Comparison of ENCODE assay signal across 30 mouse cellular contexts in genomic region chr5:7779827-7780226, GRCm38 (mm10).
"Had no signal": no experiment of that assay in that cellular context is flagged by ENCODE, and none has a peak within 500 bp of the region (broad histone marks: within the 10 kb centered on the region; RNA-seq: fewer than 3 reads in every experiment).

No protein-coding gene starts in this region.

- H3K9ac ChIP-seq: limb, embryonic 12.5 days; limb, embryonic 13.5 days; limb, embryonic 15.5 days; liver, embryonic 12.5 days; liver, embryonic 13.5 days; liver, embryonic 14.5 days; liver, embryonic 15.5 days; liver, postnatal 0 days; lung, embryonic 14.5 days; lung, embryonic 15.5 days; midbrain, embryonic 12.5 days; midbrain, embryonic 13.5 days; midbrain, embryonic 15.5 days; neural tube, embryonic 12.5 days had no signal

- H3K4me1 ChIP-seq: limb, embryonic 10.5 days; limb, embryonic 12.5 days; limb, embryonic 13.5 days; limb, embryonic 15.5 days; liver, embryonic 12.5 days; liver, embryonic 13.5 days; liver, embryonic 15.5 days; lung, embryonic 15.5 days; megakaryocyte, embryonic 14.5 days; midbrain, embryonic 10.5 days; midbrain, embryonic 12.5 days; midbrain, embryonic 13.5 days; midbrain, embryonic 15.5 days; neural tube, embryonic 12.5 days had no signal

- H3K27me3 ChIP-seq: limb, embryonic 12.5 days; limb, embryonic 13.5 days; limb, embryonic 15.5 days; liver, embryonic 12.5 days; liver, embryonic 13.5 days; liver, embryonic 15.5 days; lung, embryonic 15.5 days; megakaryocyte, embryonic 14.5 days; midbrain, embryonic 12.5 days; midbrain, embryonic 13.5 days; midbrain, embryonic 15.5 days; neural tube, embryonic 12.5 days had no signal

- H3K27ac ChIP-seq: limb, embryonic 10.5 days; limb, embryonic 12.5 days; limb, embryonic 13.5 days; limb, embryonic 15.5 days; liver, embryonic 12.5 days; liver, embryonic 13.5 days; liver, embryonic 14.5 days; liver, embryonic 15.5 days; lung, embryonic 15.5 days; macrophage; midbrain, embryonic 10.5 days; midbrain, embryonic 12.5 days; midbrain, embryonic 13.5 days; midbrain, embryonic 15.5 days; neural tube, embryonic 12.5 days had no signal

- H3K4me3 ChIP-seq: limb, embryonic 10.5 days; limb, embryonic 12.5 days; limb, embryonic 13.5 days; limb, embryonic 15.5 days; liver, embryonic 12.5 days; liver, embryonic 13.5 days; liver, embryonic 15.5 days; lung, embryonic 15.5 days; megakaryocyte, embryonic 14.5 days; midbrain, embryonic 10.5 days; midbrain, embryonic 12.5 days; midbrain, embryonic 13.5 days; midbrain, embryonic 15.5 days; myocyte; neural tube, embryonic 12.5 days had no signal

- H3K4me2 ChIP-seq: limb, embryonic 12.5 days; limb, embryonic 13.5 days; limb, embryonic 15.5 days; liver, embryonic 11.5 days; liver, embryonic 12.5 days; liver, embryonic 13.5 days; liver, embryonic 15.5 days; lung, embryonic 14.5 days; lung, embryonic 15.5 days; midbrain, embryonic 11.5 days; midbrain, embryonic 12.5 days; midbrain, embryonic 13.5 days; midbrain, embryonic 15.5 days; neural tube, embryonic 12.5 days had no signal

- H3K9me3 ChIP-seq: limb, embryonic 10.5 days; limb, embryonic 12.5 days; limb, embryonic 13.5 days; limb, embryonic 15.5 days; liver, embryonic 12.5 days; liver, embryonic 13.5 days; liver, embryonic 15.5 days; lung, embryonic 15.5 days; megakaryocyte, embryonic 14.5 days; midbrain, embryonic 10.5 days; midbrain, embryonic 12.5 days; midbrain, embryonic 13.5 days; midbrain, embryonic 15.5 days; neural tube, embryonic 12.5 days had no signal

- DNase-seq: left cerebral cortex, postnatal 4 days; liver; liver, embryonic 13.5 days; liver, postnatal 0 days; lung, adult 18-20 months; lung, adult 2 months; lung, embryonic 14.5 days; lung, postnatal 10 days; lung, postnatal 14 days; lung, postnatal 36 days; lung, postnatal 4 days; midbrain, embryonic 14.5 days had no signal

- H3K36me3 ChIP-seq: limb, embryonic 10.5 days; limb, embryonic 12.5 days; limb, embryonic 13.5 days; limb, embryonic 15.5 days; liver, embryonic 12.5 days; liver, embryonic 13.5 days; liver, embryonic 15.5 days; lung, embryonic 15.5 days; midbrain, embryonic 10.5 days; midbrain, embryonic 12.5 days; midbrain, embryonic 13.5 days; midbrain, embryonic 15.5 days; neural tube, embryonic 12.5 days had no signal
